Mouse (Mus musculus): ENCODE data around the gene Ttc28. TPM values are rescaled to one million over a fixed set of nuclear protein-coding genes. Genes with fewer than 3 reads are reported as not detected.

Gene Ttc28
- polyA plus RNA-seq, 1 experiment from 2014 or later: 17.8 TPM

- Histone ChIP-seq H3K4me1 (ENCODE audit: control insufficient read depth, insufficient read depth, low read length) (no peaks in the 10 kb centered on the region), H3K36me3 (ENCODE audit: control insufficient read depth, insufficient read depth, low read length) (no peaks in the 10 kb centered on the region), H3K9me3 (ENCODE audit: control insufficient read depth, low read depth, low read length) (no peaks in the 10 kb centered on the region), H3K4me2 (replicated peaks; ENCODE audit: low read depth, low read length) (no peak overlapping the region), H3K27me3 (ENCODE audit: control insufficient read depth, insufficient read depth, low read length) (no peaks in the 10 kb centered on the region), H3K9ac (replicated peaks; ENCODE audit: low read depth, low read length) (no peak overlapping the region), H3K4me3 (ENCODE audit: low read depth, low read length) (no peak overlapping the region), H3K27ac (ENCODE audit: low read length) (no peak overlapping the region)
- WGBS: 75% methylated on average over 4 of the region's 4 CpGs
- ATAC-seq (ENCODE audit: insufficient number of reproducible peaks, insufficient read depth, low FRiP score, low read depth): no peak
These were observed 186.2 kb downstream of the Ttc28 start for GRCm38 (mm10) chr5:111065770-111066169.

GRCm38 (mm10) chr5:111069503-111069902 is 189.9 kb downstream of the Ttc28 start:
- WGBS: 88% methylated on average over 5 of the region's 5 CpGs
- Histone ChIP-seq H3K27me3 (ENCODE audit: control insufficient read depth, insufficient read depth, low read length) (no peaks in the 10 kb centered on the region), H3K9me3 (ENCODE audit: control insufficient read depth, low read depth, low read length) (no peaks in the 10 kb centered on the region), H3K36me3 (ENCODE audit: control insufficient read depth, insufficient read depth, low read length) (no peaks in the 10 kb centered on the region), H3K4me2 (replicated peaks; ENCODE audit: low read depth, low read length) (no peak overlapping the region), H3K4me3 (ENCODE audit: low read depth, low read length) (no peak overlapping the region), H3K4me1 (ENCODE audit: control insufficient read depth, insufficient read depth, low read length) (peaks cover 5% of the 10 kb centered on the region), H3K27ac (ENCODE audit: low read length) (no peak overlapping the region), H3K9ac (replicated peaks; ENCODE audit: low read depth, low read length) (no peak overlapping the region)
- no peak for ATAC-seq (ENCODE audit: insufficient number of reproducible peaks, insufficient read depth, low FRiP score, low read depth)

GRCm38 (mm10) chr5:111069931-111070330 is 190.3 kb downstream of the Ttc28 start:
- WGBS: 87% methylated on average over 5 of the region's 5 CpGs
- Histone ChIP-seq H3K36me3 (ENCODE audit: control insufficient read depth, insufficient read depth, low read length) (no peaks in the 10 kb centered on the region), H3K9ac (replicated peaks; ENCODE audit: low read depth, low read length) (no peak overlapping the region), H3K9me3 (ENCODE audit: control insufficient read depth, low read depth, low read length) (no peaks in the 10 kb centered on the region), H3K4me1 (ENCODE audit: control insufficient read depth, insufficient read depth, low read length) (peaks cover 5% of the 10 kb centered on the region), H3K27ac (ENCODE audit: low read length) (no peak overlapping the region), H3K4me2 (replicated peaks; ENCODE audit: low read depth, low read length) (no peak overlapping the region), H3K27me3 (ENCODE audit: control insufficient read depth, insufficient read depth, low read length) (no peaks in the 10 kb centered on the region), H3K4me3 (ENCODE audit: low read depth, low read length) (no peak overlapping the region)
- ATAC-seq (ENCODE audit: insufficient number of reproducible peaks, insufficient read depth, low FRiP score, low read depth): no peak

- Histone ChIP-seq H3K27me3 (ENCODE audit: control insufficient read depth, insufficient read depth, low read length) (no peaks in the 10 kb centered on the region), H3K4me2 (replicated peaks; ENCODE audit: low read depth, low read length) (no peak overlapping the region), H3K9ac (replicated peaks; ENCODE audit: low read depth, low read length) (no peak overlapping the region), H3K4me1 (ENCODE audit: control insufficient read depth, insufficient read depth, low read length) (peaks cover 5% of the 10 kb centered on the region), H3K36me3 (ENCODE audit: control insufficient read depth, insufficient read depth, low read length) (no peaks in the 10 kb centered on the region), H3K27ac (ENCODE audit: low read length) (no peak overlapping the region), H3K4me3 (ENCODE audit: low read depth, low read length) (no peak overlapping the region), H3K9me3 (ENCODE audit: control insufficient read depth, low read depth, low read length) (no peaks in the 10 kb centered on the region)
- WGBS: 58% methylated on average over 6 of the region's 6 CpGs
- no peak for ATAC-seq (ENCODE audit: insufficient number of reproducible peaks, insufficient read depth, low FRiP score, low read depth)
These were observed 190.8 kb downstream of the Ttc28 start for GRCm38 (mm10) chr5:111070361-111070760.

- 57% methylated on average over 6 of the region's 6 CpGs for WGBS
- Histone ChIP-seq H3K9me3 (ENCODE audit: control insufficient read depth, low read depth, low read length) (no peaks in the 10 kb centered on the region), H3K36me3 (ENCODE audit: control insufficient read depth, insufficient read depth, low read length) (no peaks in the 10 kb centered on the region), H3K4me2 (replicated peaks; ENCODE audit: low read depth, low read length) (no peak overlapping the region), H3K27me3 (ENCODE audit: control insufficient read depth, insufficient read depth, low read length) (no peaks in the 10 kb centered on the region), H3K4me3 (ENCODE audit: low read depth, low read length) (no peak overlapping the region), H3K9ac (replicated peaks; ENCODE audit: low read depth, low read length) (no peak overlapping the region), H3K4me1 (ENCODE audit: control insufficient read depth, insufficient read depth, low read length) (peaks cover 5% of the 10 kb centered on the region), H3K27ac (ENCODE audit: low read length) (no peak overlapping the region)
- ATAC-seq (ENCODE audit: insufficient number of reproducible peaks, insufficient read depth, low FRiP score, low read depth): no peak
These were observed 193.7 kb downstream of the Ttc28 start for GRCm38 (mm10) chr5:111073316-111073736.

GRCm38 (mm10) chr5:111074050-111074449 is 194.4 kb downstream of the Ttc28 start:
- Histone ChIP-seq H3K36me3 (ENCODE audit: control insufficient read depth, insufficient read depth, low read length) (no peaks in the 10 kb centered on the region), H3K9me3 (ENCODE audit: control insufficient read depth, low read depth, low read length) (no peaks in the 10 kb centered on the region), H3K27ac (ENCODE audit: low read length) (no peak overlapping the region), H3K27me3 (ENCODE audit: control insufficient read depth, insufficient read depth, low read length) (no peaks in the 10 kb centered on the region), H3K4me3 (ENCODE audit: low read depth, low read length) (no peak overlapping the region), H3K4me2 (replicated peaks; ENCODE audit: low read depth, low read length) (no peak overlapping the region), H3K9ac (replicated peaks; ENCODE audit: low read depth, low read length) (no peak overlapping the region), H3K4me1 (ENCODE audit: control insufficient read depth, insufficient read depth, low read length) (peaks cover 5% of the 10 kb centered on the region)
- ATAC-seq (ENCODE audit: insufficient number of reproducible peaks, insufficient read depth, low FRiP score, low read depth): no peak
- 48% methylated on average over 7 of the region's 7 CpGs for WGBS

- H3K27ac ChIP-seq (ENCODE audit: low read length): no peak overlapping the region
- no peaks in the 10 kb centered on the region for H3K27me3 ChIP-seq (ENCODE audit: control insufficient read depth, insufficient read depth, low read length)
- H3K9me3 ChIP-seq (ENCODE audit: control insufficient read depth, low read depth, low read length): no peaks in the 10 kb centered on the region
- WGBS: 62% methylated on average over 5 of the region's 5 CpGs
- H3K4me3 ChIP-seq (ENCODE audit: low read depth, low read length): no peak overlapping the region
- ATAC-seq (ENCODE audit: insufficient number of reproducible peaks, insufficient read depth, low FRiP score, low read depth): no peak
- peaks cover 5% of the 10 kb centered on the region for H3K4me1 ChIP-seq (ENCODE audit: control insufficient read depth, insufficient read depth, low read length)
- H3K9ac ChIP-seq (replicated peaks; ENCODE audit: low read depth, low read length): no peak overlapping the region
- no peak overlapping the region for H3K4me2 ChIP-seq (replicated peaks; ENCODE audit: low read depth, low read length)
- H3K36me3 ChIP-seq (ENCODE audit: control insufficient read depth, insufficient read depth, low read length): no peaks in the 10 kb centered on the region
These were observed 196.2 kb downstream of the Ttc28 start for GRCm38 (mm10) chr5:111075841-111076240.

GRCm38 (mm10) chr5:111077261-111077660 is 197.7 kb downstream of the Ttc28 start:
- 79% methylated on average over 9 of the region's 9 CpGs for WGBS
- H3K4me1 ChIP-seq (ENCODE audit: control insufficient read depth, insufficient read depth, low read length): peaks cover 5% of the 10 kb centered on the region
- H3K4me3 ChIP-seq (ENCODE audit: low read depth, low read length): no peak overlapping the region

GRCm38 (mm10) chr5:111080601-111081000 is 201.0 kb downstream of the Ttc28 start:
- H3K4me1 ChIP-seq (ENCODE audit: control insufficient read depth, insufficient read depth, low read length): no peaks in the 10 kb centered on the region
- H3K9me3 ChIP-seq (ENCODE audit: control insufficient read depth, low read depth, low read length): no peaks in the 10 kb centered on the region
- no peak overlapping the region for H3K4me3 ChIP-seq (ENCODE audit: low read depth, low read length)
- H3K27me3 ChIP-seq (ENCODE audit: control insufficient read depth, insufficient read depth, low read length): no peaks in the 10 kb centered on the region
- no peak overlapping the region for H3K9ac ChIP-seq (replicated peaks; ENCODE audit: low read depth, low read length)
- H3K36me3 ChIP-seq (ENCODE audit: control insufficient read depth, insufficient read depth, low read length): no peaks in the 10 kb centered on the region
- no peak overlapping the region for H3K27ac ChIP-seq (ENCODE audit: low read length)
- no peak overlapping the region for H3K4me2 ChIP-seq (replicated peaks; ENCODE audit: low read depth, low read length)
- no peak for ATAC-seq (ENCODE audit: insufficient number of reproducible peaks, insufficient read depth, low FRiP score, low read depth)
- WGBS: 79% methylated on average over 5 of the region's 5 CpGs

More at GRCm38 (mm10) chr5:111077261-111077660, 197.7 kb downstream of the Ttc28 start:
- Histone ChIP-seq H3K36me3 (ENCODE audit: control insufficient read depth, insufficient read depth, low read length) (no peaks in the 10 kb centered on the region), H3K9ac (replicated peaks; ENCODE audit: low read depth, low read length) (no peak overlapping the region), H3K4me2 (replicated peaks; ENCODE audit: low read depth, low read length) (no peak overlapping the region), H3K9me3 (ENCODE audit: control insufficient read depth, low read depth, low read length) (no peaks in the 10 kb centered on the region), H3K27me3 (ENCODE audit: control insufficient read depth, insufficient read depth, low read length) (no peaks in the 10 kb centered on the region), H3K27ac (ENCODE audit: low read length) (no peak overlapping the region)
- ATAC-seq (ENCODE audit: insufficient number of reproducible peaks, insufficient read depth, low FRiP score, low read depth): no peak

Data from stomach, embryonic 14.5 days (tissue).